Mouse (Mus musculus) liver, embryonic 14.5 days (tissue): Measurements from ENCODE around the gene Rab26.

Source experiments
- CTCF ChIP-seq: IDR thresholded peaks from 2 replicates; pipeline ENCODE4 v1.5.1; 2016; ENCODE audit warnings: antibody characterized with exemption, low read depth, control low read depth
- EP300 ChIP-seq: IDR thresholded peaks from 2 replicates; pipeline ENCODE4 v1.6.1; 2016; ENCODE audit warnings: antibody characterized with exemption, low read depth

DNA sequence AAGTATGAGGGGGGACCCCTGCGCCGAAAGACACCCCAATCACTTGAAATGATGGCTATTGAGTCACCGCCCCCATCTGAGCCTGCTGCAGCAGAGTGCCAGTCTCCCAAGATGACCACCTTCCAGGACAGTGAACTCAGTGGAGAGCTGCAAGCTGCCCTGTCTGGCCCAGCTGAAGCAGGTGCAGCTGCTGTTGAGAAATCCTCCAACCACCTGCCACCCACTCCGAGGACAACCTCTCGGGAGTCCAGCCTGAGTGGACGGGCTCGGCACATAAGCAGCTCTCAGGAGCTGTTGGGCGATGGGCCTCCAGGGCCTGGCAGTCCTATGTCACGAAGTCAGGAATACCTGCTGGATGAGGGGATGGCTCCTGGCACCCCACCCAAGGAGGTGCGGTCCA is 29.9 kb downstream of the Rab26 start:
- no peak for TF ChIP-seq CTCF
- no peak for TF ChIP-seq EP300
